Mouse (Mus musculus) C2C12 (cell line): ENCODE measurements at regions not wholly inside any gene's neighbourhood (a gene's known extent, or its start where the extent isn't known, plus 50 kb on each side); places are given as distances from the start of the nearest gene placed in this dataset.

Experiments used
- H3K27me3 ChIP-seq: one replicate; pipeline ENCODE4 v1.6.1; 2011; ENCODE audit not compliant: control insufficient read depth, insufficient read depth, insufficient read length
- H3K36me3 ChIP-seq: one replicate; pipeline ENCODE4 v1.6.1; 2011; ENCODE audit not compliant: control insufficient read depth, insufficient read depth
- H3K4me3 ChIP-seq: one replicate; pipeline ENCODE4 v1.5.1; 2011; ENCODE audit warnings: mild to moderate bottlenecking, control low read depth; ENCODE audit not compliant: poor library complexity, insufficient read depth, severe bottlenecking
- H3K79me2 ChIP-seq: one replicate; pipeline ENCODE4 v1.6.1; 2011; ENCODE audit not compliant: control insufficient read depth, insufficient read depth
- H3K79me3 ChIP-seq: one replicate; pipeline ENCODE4 v1.6.1; 2011; ENCODE audit warnings: low read depth, control low read depth
- H3ac ChIP-seq: one replicate; pipeline ENCODE3; 2011; ENCODE audit warnings: low read depth; ENCODE audit not compliant: control insufficient read depth, insufficient read length
- CEBPB ChIP-seq: IDR thresholded peaks from one replicate; pipeline ENCODE4 v1.6.1; 2011; ENCODE audit warnings: low read depth, mild to moderate bottlenecking, control low read depth, moderate library complexity
- CTCF ChIP-seq: IDR thresholded peaks from one replicate; pipeline ENCODE4 v1.5.1; 2011; ENCODE audit not compliant: control insufficient read depth, insufficient read depth, insufficient read length
- FOSL1 ChIP-seq: IDR thresholded peaks from one replicate; pipeline ENCODE4 v1.8.0; 2011; ENCODE audit warnings: mild to moderate bottlenecking, low read length; ENCODE audit not compliant: poor library complexity, insufficient read depth, severe bottlenecking
- MAX ChIP-seq: IDR thresholded peaks from one replicate; pipeline ENCODE4 v1.6.1; 2011; ENCODE audit warnings: mild to moderate bottlenecking, control low read depth
- MYOD1 ChIP-seq: IDR thresholded peaks from one replicate; pipeline ENCODE4 v1.6.1; 2011; ENCODE audit warnings: low read depth; ENCODE audit not compliant: control insufficient read depth, insufficient read length
- MYOG ChIP-seq: IDR thresholded peaks from one replicate; pipeline ENCODE4 v1.6.1; 2011; ENCODE audit not compliant: control insufficient read depth, insufficient read length; ENCODE audit errors: extremely low read depth
- USF1 ChIP-seq: IDR thresholded peaks from one replicate; pipeline ENCODE4 v1.6.1; 2011; ENCODE audit warnings: low read depth, mild to moderate bottlenecking, control low read depth, moderate library complexity

GRCm38 (mm10) chr12:46988972-46989371 is 170.2 kb upstream of the Nova1 start:
- H3K4me3 ChIP-seq, result no peak overlapping the region

DNA sequence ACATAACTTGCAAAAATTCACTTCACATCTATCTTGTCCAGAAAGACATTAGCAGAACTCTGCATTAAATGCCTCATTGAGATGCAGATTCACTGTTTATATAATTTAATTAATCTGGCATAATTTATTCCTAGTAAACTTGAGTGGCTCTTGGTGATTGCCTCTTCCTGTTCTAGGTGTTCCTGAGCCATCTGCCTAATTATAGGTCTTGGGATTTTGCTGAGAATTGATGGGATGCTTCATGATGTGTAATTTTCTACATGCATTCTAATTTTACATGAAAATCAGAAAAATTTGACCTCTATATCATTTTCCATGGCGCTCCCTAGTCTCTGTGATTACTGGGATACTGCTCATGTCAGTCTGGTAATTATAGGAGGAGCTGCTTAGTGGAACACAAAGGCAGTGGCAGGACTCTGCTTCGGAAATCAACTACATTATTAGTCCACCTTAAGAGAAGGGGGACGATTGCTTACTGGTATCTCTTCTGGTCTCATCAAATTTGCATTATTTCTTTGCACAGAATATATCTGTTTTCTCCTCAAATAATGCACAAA is 131.6 kb upstream of the Nova1 start:
- no peaks in the 10 kb centered on the region for H3K79me2 ChIP-seq
- no peaks in the 10 kb centered on the region for H3K79me3 ChIP-seq
- H3K4me3 ChIP-seq, result no peak overlapping the region
- no peaks in the 10 kb centered on the region for H3K27me3 ChIP-seq
- no peaks in the 10 kb centered on the region for H3K36me3 ChIP-seq
- TF ChIP-seq CTCF, result no peak
- TF ChIP-seq MYOG, result no peak
- H3ac ChIP-seq, result no peak overlapping the region

More at GRCm38 (mm10) chr12:46988972-46989371, 170.2 kb upstream of the Nova1 start:
- Histone ChIP-seq H3K79me3 (no peaks in the 10 kb centered on the region), H3ac (no peak overlapping the region), H3K27me3 (no peaks in the 10 kb centered on the region), H3K79me2 (no peaks in the 10 kb centered on the region), H3K36me3 (no peaks in the 10 kb centered on the region)
- TF ChIP-seq CEBPB (no peak), CTCF (no peak), USF1 (no peak)

DNA sequence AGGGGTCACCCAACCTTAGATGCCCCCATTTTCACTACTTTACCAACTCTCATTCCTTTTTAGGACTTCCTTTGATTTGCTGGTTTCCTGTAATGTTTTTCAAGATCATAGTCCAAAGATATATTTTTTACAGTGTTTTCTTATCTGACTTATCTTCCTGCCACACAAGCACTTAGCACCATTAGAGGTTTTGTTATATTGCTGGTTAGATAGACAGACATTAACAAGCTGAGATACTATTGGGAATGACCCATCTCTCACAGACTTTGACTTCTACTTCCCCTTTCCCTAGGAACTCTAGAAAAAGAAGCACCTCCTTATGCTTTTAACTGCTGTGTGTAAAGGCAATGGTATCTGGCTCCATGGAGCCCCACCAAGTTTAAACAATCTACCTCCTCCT is 127.0 kb upstream of the Nova1 start:
- TF ChIP-seq USF1 (no peak), CEBPB (no peak), MAX (no peak), CTCF (no peak), MYOD1 (no peak), MYOG (no peak), FOSL1 (no peak)
- no peaks in the 10 kb centered on the region for H3K79me3 ChIP-seq

GRCm38 (mm10) chr12:46931086-46931485 is 112.4 kb upstream of the Nova1 start:
- no peaks in the 10 kb centered on the region for H3K79me3 ChIP-seq
- H3K4me3 ChIP-seq, result no peak overlapping the region
- H3K36me3 ChIP-seq, result no peaks in the 10 kb centered on the region
- H3K27me3 ChIP-seq, result no peaks in the 10 kb centered on the region
- H3ac ChIP-seq, result no peak overlapping the region
- no peaks in the 10 kb centered on the region for H3K79me2 ChIP-seq
- TF ChIP-seq FOSL1, result no peak

More for the DNA sequence above, 127.0 kb upstream of the Nova1 start:
- no peaks in the 10 kb centered on the region for H3K36me3 ChIP-seq
- no peaks in the 10 kb centered on the region for H3K27me3 ChIP-seq
- H3ac ChIP-seq, result no peak overlapping the region
- no peak overlapping the region for H3K4me3 ChIP-seq
- H3K79me2 ChIP-seq, result no peaks in the 10 kb centered on the region

GRCm38 (mm10) chr12:46917286-46917685 is 98.6 kb upstream of the Nova1 start:
- H3K36me3 ChIP-seq, result no peaks in the 10 kb centered on the region
- H3K79me3 ChIP-seq, result no peaks in the 10 kb centered on the region
- TF ChIP-seq CTCF (no peak), MYOD1 (no peak), USF1 (no peak), CEBPB (no peak), FOSL1 (no peak)
- no peak overlapping the region for H3ac ChIP-seq
- no peaks in the 10 kb centered on the region for H3K79me2 ChIP-seq
- no peak overlapping the region for H3K4me3 ChIP-seq
- no peaks in the 10 kb centered on the region for H3K27me3 ChIP-seq

- Histone ChIP-seq H3K4me3 (no peak overlapping the region), H3ac (no peak overlapping the region), H3K27me3 (no peaks in the 10 kb centered on the region), H3K36me3 (no peaks in the 10 kb centered on the region), H3K79me2 (no peaks in the 10 kb centered on the region), H3K79me3 (no peaks in the 10 kb centered on the region)
- TF ChIP-seq USF1 (no peak), FOSL1 (no peak)
Measured at GRCm38 (mm10) chr12:46878164-46878563, 59.4 kb upstream of the Nova1 start.

DNA sequence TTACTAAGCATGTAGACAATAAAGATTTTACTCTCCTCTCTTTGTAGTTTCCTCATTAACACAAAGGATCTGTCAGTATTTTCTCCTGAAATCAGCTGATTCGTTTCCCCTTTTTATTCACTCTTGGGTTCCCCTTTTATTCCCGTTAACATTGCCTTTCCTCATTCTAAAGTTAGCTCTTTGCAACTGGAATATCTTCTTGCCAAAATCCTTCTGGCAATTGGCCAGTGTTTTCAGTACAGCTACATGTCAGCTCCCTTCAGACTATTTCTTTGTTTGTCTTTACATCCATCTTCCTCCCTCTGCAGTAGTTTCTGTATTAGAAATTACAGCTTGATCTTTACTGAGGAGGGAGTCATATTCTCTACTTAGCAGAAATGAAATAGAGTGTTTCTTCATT is 51.4 kb upstream of the Nova1 start:
- Histone ChIP-seq H3K27me3 (no peaks in the 10 kb centered on the region), H3K79me3 (no peaks in the 10 kb centered on the region), H3K4me3 (no peak overlapping the region), H3K36me3 (no peaks in the 10 kb centered on the region), H3K79me2 (no peaks in the 10 kb centered on the region), H3ac (no peak overlapping the region)
- TF ChIP-seq MYOG (no peak), MYOD1 (no peak), CEBPB (no peak), MAX (no peak), FOSL1 (no peak), CTCF (no peak), USF1 (no peak)
